Mouse (Mus musculus) intestine, embryonic 14.5 days (tissue): Measurements from ENCODE around the gene Mpp6. TPM values are rescaled to one million over a fixed set of nuclear protein-coding genes. Genes with fewer than 3 reads are reported as not detected.

Source experiments
- ATAC-seq: fragments of 200-750 bp; cut with Nextera tagmentation; replicated peaks from 2 replicates; pipeline ENCODE4 v1.8.0; 2017; ENCODE audit warnings: low read depth, moderate number of reproducible peaks, moderate TSS enrichment, moderate library complexity; ENCODE audit not compliant: low FRiP score, low TSS enrichment
- DNase-seq: peaks from one replicate; pipeline ENCODE4 v3.0.0-alpha.2; 2018; ENCODE audit warnings: low spot score
- H3K27ac ChIP-seq: fragments of 300-500 bp; sonication (generic); 2 replicates; pipeline ENCODE4 v1.5.1; 2014; ENCODE audit warnings: low read depth, mild to moderate bottlenecking, control low read depth
- H3K27me3 ChIP-seq: fragments of 300-500 bp; sonication (generic); replicated peaks from 2 replicates; pipeline ENCODE4 v1.6.1; 2014; ENCODE audit warnings: low read length, control low read depth; ENCODE audit not compliant: control insufficient read depth, insufficient read depth
- H3K36me3 ChIP-seq: fragments of 300-500 bp; sonication (generic); 2 replicates; pipeline ENCODE4 v1.6.1; 2014; ENCODE audit warnings: low read length, control low read depth; ENCODE audit not compliant: control insufficient read depth, insufficient read depth
- H3K4me1 ChIP-seq: fragments of 300-500 bp; sonication (generic); replicated peaks from 2 replicates; pipeline ENCODE4 v1.6.1; 2014; ENCODE audit warnings: low read length, control low read depth, mixed read lengths; ENCODE audit not compliant: control insufficient read depth, insufficient read depth
- H3K4me2 ChIP-seq: fragments of 300-500 bp; sonication (generic); 2 replicates; pipeline ENCODE4 v1.6.1; 2014; ENCODE audit warnings: low read length
- H3K4me3 ChIP-seq: fragments of 300-500 bp; sonication (generic); 2 replicates; pipeline ENCODE4 v1.5.1; 2014; ENCODE audit warnings: low read depth, low read length, control low read depth, mixed read lengths
- H3K9ac ChIP-seq: fragments of 300-500 bp; sonication (generic); 2 replicates; pipeline ENCODE4 v1.6.1; 2014; ENCODE audit warnings: mild to moderate bottlenecking, low read length
- H3K9me3 ChIP-seq: fragments of 300-500 bp; sonication (generic); 2 replicates; pipeline ENCODE4 v1.6.1; 2016; ENCODE audit warnings: low read length, control low read depth; ENCODE audit not compliant: control insufficient read depth
- WGBS: fragments of 180-500 bp; shearing (Covaris S2); extraction: QIAGEN DNeasy Blood & Tissue Kit; methylation state at CpG from one replicate; pipeline ENCODE4 v1.1.7; 2014; 5-methylcytosine and 5-hydroxymethylcytosine counted together
- polyA plus RNA-seq: library from polyadenylated mRNA; unstranded; fragments of >200 nt; fragmentation: Nextera tagmentation; extraction: Ambion mirVana; gene quantifications from 2 replicates; pipeline ENCODE4 v1.2.1, GENCODE M21; 2014

Mpp6 gene
- polyA plus RNA-seq = 55.0 and 56.7 TPM in 2 replicates

GRCm38 (mm10) chr6:50109757-50110378, at the start of gene Mpp6:
Mpp6 (plus strand) TSS chr6:50110241.
- peak; percentile 95 for DNase-seq
- under 1% methylated on average over 68 of the region's 74 CpGs for WGBS
- peak within 1 kb of the TSS; percentile 77 for H3K9ac ChIP-seq
- H3K4me2 ChIP-seq = peak within 1 kb of the TSS; percentile 73
- H3K9me3 ChIP-seq = no peaks in the 10 kb centered on the region
- no peaks in the 10 kb centered on the region for H3K36me3 ChIP-seq
- H3K27ac ChIP-seq = peak within 1 kb of the TSS; percentile 64
- H3K27me3 ChIP-seq = no peaks in the 10 kb centered on the region
- peaks cover 3% of the 10 kb centered on the region; the same call in 1 of the 2 replicates for H3K4me1 ChIP-seq
- peak; percentile 93 for ATAC-seq
- H3K4me3 ChIP-seq = peak within 1 kb of the TSS; percentile 83

GRCm38 (mm10) chr6:50066172-50066571, 43.9 kb upstream of the Mpp6 start:
- DNase-seq = no peak
- H3K4me3 ChIP-seq = no peak overlapping the region
- WGBS = 88% methylated on average over 6 of the region's 6 CpGs
- no peaks in the 10 kb centered on the region for H3K27me3 ChIP-seq
- no peak overlapping the region for H3K4me2 ChIP-seq
- no peaks in the 10 kb centered on the region for H3K4me1 ChIP-seq
- H3K9me3 ChIP-seq = no peaks in the 10 kb centered on the region
- no peak overlapping the region for H3K9ac ChIP-seq
- no peak overlapping the region for H3K27ac ChIP-seq
- H3K36me3 ChIP-seq = no peaks in the 10 kb centered on the region
- ATAC-seq = no peak

GRCm38 (mm10) chr6:50068490-50068889, 41.6 kb upstream of the Mpp6 start:
- no peak overlapping the region for H3K4me3 ChIP-seq
- no peaks in the 10 kb centered on the region for H3K27me3 ChIP-seq
- ATAC-seq (no peak), DNase-seq (no peak)
- H3K9me3 ChIP-seq = no peaks in the 10 kb centered on the region
- no peaks in the 10 kb centered on the region for H3K36me3 ChIP-seq
- H3K9ac ChIP-seq = no peak overlapping the region
- H3K27ac ChIP-seq = no peak overlapping the region
- H3K4me1 ChIP-seq = no peaks in the 10 kb centered on the region
- H3K4me2 ChIP-seq = no peak overlapping the region

GRCm38 (mm10) chr6:50075248-50075647, 34.8 kb upstream of the Mpp6 start:
- Histone ChIP-seq H3K4me2 (no peak overlapping the region), H3K9me3 (no peaks in the 10 kb centered on the region), H3K9ac (no peak overlapping the region), H3K4me1 (no peaks in the 10 kb centered on the region), H3K27me3 (no peaks in the 10 kb centered on the region), H3K36me3 (no peaks in the 10 kb centered on the region), H3K27ac (no peak overlapping the region), H3K4me3 (no peak overlapping the region)
- ATAC-seq (no peak), DNase-seq (no peak)
- 86% methylated on average over 3 of the region's 3 CpGs for WGBS

GRCm38 (mm10) chr6:50076473-50076872, 33.6 kb upstream of the Mpp6 start:
- ATAC-seq (no peak), DNase-seq (no peak)
- no peaks in the 10 kb centered on the region for H3K27me3 ChIP-seq
- no peak overlapping the region for H3K27ac ChIP-seq
- WGBS = 82% methylated on average over 2 of the region's 2 CpGs
- H3K4me2 ChIP-seq = no peak overlapping the region
- no peaks in the 10 kb centered on the region for H3K4me1 ChIP-seq
- H3K9ac ChIP-seq = no peak overlapping the region
- no peaks in the 10 kb centered on the region for H3K9me3 ChIP-seq
- H3K36me3 ChIP-seq = no peaks in the 10 kb centered on the region
- H3K4me3 ChIP-seq = no peak overlapping the region

- H3K4me2 ChIP-seq = no peak overlapping the region
- H3K9me3 ChIP-seq = no peaks in the 10 kb centered on the region
- H3K4me1 ChIP-seq = no peaks in the 10 kb centered on the region
- DNase-seq = no peak
- no peak overlapping the region for H3K4me3 ChIP-seq
- 76% methylated on average over 7 of the region's 7 CpGs for WGBS
- H3K9ac ChIP-seq = no peak overlapping the region
- ATAC-seq = no peak
- no peaks in the 10 kb centered on the region for H3K27me3 ChIP-seq
- no peak overlapping the region for H3K27ac ChIP-seq
- no peaks in the 10 kb centered on the region for H3K36me3 ChIP-seq
Observed at GRCm38 (mm10) chr6:50080431-50080830, 29.6 kb upstream of the Mpp6 start.

GRCm38 (mm10) chr6:50085206-50085605, 24.8 kb upstream of the Mpp6 start:
- H3K4me3 ChIP-seq = no peak overlapping the region
- no peaks in the 10 kb centered on the region for H3K27me3 ChIP-seq
- H3K36me3 ChIP-seq = no peaks in the 10 kb centered on the region
- H3K9me3 ChIP-seq = no peaks in the 10 kb centered on the region
- H3K27ac ChIP-seq = no peak overlapping the region
- no peaks in the 10 kb centered on the region for H3K4me1 ChIP-seq
- DNase-seq = no peak
- no peak overlapping the region for H3K9ac ChIP-seq
- 85% methylated on average over 4 of the region's 4 CpGs for WGBS
- H3K4me2 ChIP-seq = no peak overlapping the region
- ATAC-seq = no peak

- ATAC-seq (no peak), DNase-seq (no peak)
- H3K4me2 ChIP-seq = no peak overlapping the region
- no peak overlapping the region for H3K27ac ChIP-seq
- no peaks in the 10 kb centered on the region for H3K27me3 ChIP-seq
- H3K9ac ChIP-seq = no peak overlapping the region
- no peaks in the 10 kb centered on the region for H3K36me3 ChIP-seq
- no peaks in the 10 kb centered on the region for H3K9me3 ChIP-seq
- 77% methylated on average over 5 of the region's 5 CpGs for WGBS
- no peak overlapping the region for H3K4me3 ChIP-seq
- H3K4me1 ChIP-seq = no peaks in the 10 kb centered on the region
Observed at GRCm38 (mm10) chr6:50089333-50089732, 20.7 kb upstream of the Mpp6 start.

- H3K9me3 ChIP-seq = no peaks in the 10 kb centered on the region
- 67% methylated on average over 7 of the region's 7 CpGs for WGBS
- no peak overlapping the region for H3K27ac ChIP-seq
- no peak overlapping the region for H3K9ac ChIP-seq
- no peaks in the 10 kb centered on the region for H3K4me1 ChIP-seq
- DNase-seq (no peak), ATAC-seq (no peak)
- H3K4me2 ChIP-seq = no peak overlapping the region
- H3K36me3 ChIP-seq = no peaks in the 10 kb centered on the region
- H3K27me3 ChIP-seq = no peaks in the 10 kb centered on the region
- no peak overlapping the region for H3K4me3 ChIP-seq
Observed at GRCm38 (mm10) chr6:50090221-50090620, 19.8 kb upstream of the Mpp6 start.
